Mouse (Mus musculus) Muller cell, postnatal 12 days (primary cell): ENCODE measurements around the gene Ptpro.

Experiments used
- DNase-seq: peaks from one replicate; pipeline ENCODE4 v3.0.0-alpha.2; 2015; ENCODE audit errors: inconsistent ontology term

Ptpro gene

GRCm38 (mm10) chr6:137498781-137499180 is 246.7 kb downstream of the Ptpro start:
- DNase-seq, result no peak

DNA sequence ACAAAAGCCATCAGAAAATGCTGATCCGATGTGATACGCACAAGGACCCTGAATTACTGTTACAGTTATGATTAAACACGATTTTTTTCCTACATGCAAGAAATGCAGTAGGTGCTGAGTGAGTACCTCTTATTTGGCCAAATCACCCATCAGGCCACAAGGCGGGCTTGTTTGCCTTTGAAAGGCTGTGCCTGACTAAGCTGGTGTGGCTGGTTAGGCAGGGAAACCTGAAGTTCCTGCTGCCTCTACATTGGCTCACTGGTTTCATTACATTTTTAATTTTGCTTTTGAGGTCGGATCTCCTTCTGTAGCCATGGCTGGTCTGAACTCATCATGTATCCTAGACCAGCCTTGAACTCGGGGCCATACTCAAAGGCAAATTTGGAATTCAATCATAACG is 250.9 kb downstream of the Ptpro start:
- no peak for DNase-seq

GRCm38 (mm10) chr6:137503462-137503861 is 251.3 kb downstream of the Ptpro start:
- DNase-seq, result no peak

- DNase-seq, result no peak
Measured at GRCm38 (mm10) chr6:137504052-137504451, 251.9 kb downstream of the Ptpro start.

GRCm38 (mm10) chr6:137505555-137506227 is 253.6 kb downstream of the Ptpro start:
- DNase-seq, result no peak

DNA sequence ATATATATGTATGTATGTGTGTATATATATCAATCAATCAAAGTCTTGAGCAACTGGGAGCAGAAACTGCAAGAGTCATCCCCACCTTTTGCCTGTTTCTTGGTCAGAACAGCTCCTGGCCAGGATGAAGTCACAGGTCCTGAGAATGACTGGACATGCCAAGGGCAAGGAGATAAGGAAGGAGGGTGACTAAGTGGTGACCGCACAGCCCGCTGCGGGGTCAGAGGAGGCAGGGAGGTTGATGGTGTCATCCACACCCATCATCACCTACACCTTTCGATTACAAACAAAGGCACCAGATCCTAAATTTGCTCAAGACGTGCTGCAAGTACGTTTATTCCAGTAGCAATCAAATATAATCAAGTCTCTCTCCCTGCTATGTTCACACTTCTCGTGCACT is 254.4 kb downstream of the Ptpro start:
- DNase-seq, result no peak

- no peak for DNase-seq
Measured at GRCm38 (mm10) chr6:137508936-137509335, 256.8 kb downstream of the Ptpro start.

DNA sequence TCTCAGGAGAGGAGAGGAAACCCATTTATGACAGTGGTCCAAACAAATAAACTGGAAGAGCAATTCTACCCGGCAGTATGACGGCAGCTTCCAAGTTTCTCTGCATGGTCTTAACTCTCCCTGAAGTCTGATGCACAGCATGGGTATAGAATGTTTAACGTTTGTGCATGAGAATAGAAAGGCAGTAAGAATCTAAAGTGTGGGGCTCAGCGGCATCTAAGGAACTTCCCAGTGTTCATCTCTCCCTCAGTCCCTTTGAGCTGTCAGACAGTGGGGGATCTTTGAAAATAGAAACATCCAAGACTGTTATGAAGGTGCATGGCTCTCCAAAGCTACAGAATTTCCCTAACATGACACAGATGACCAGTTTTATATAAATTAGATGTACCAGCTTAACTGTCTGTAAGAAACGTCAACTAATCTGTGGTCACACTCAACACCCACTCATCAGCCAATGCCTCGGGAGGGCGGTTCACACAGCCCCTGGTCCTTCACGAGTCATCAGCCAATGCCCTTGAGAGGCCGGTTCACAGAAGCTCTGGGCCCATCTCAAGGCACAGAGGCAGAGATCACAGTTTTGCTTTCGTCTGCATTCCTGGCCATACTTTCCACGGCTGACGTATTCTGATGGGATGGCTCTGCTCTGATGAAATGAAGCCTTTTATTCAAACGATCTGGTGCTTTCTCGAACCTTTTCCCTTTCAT is 257.4 kb downstream of the Ptpro start:
- no peak for DNase-seq

DNA sequence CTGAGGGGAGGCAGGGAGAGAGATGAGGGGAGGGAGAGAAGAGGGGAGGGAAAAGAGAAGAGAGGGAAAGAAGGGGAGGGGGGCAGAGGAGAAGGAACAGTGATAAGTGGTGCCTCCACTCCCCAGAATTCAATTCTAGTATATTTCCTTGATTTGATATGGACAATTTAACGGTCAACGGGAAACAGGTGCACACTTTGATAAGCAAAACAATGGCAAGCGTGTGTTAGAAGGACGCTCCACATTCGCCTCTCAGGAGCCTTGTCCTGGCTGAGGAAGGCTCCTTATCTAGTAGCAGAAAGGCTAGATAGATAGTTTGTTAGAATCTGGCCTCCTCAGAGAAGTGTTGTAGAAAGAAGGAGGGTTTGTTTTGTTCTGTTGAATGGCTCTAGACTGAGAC is 260.6 kb downstream of the Ptpro start:
- DNase-seq, result no peak
